Mouse (Mus musculus) testis, adult 2 months (tissue): ENCODE data around the gene Slbp.

ENCODE experiments used
- CTCF ChIP-seq: fragments of 200-500 bp; IDR thresholded peaks from 2 replicates; pipeline ENCODE4 v1.5.1; 2012; ENCODE audit warnings: low read depth, mild to moderate bottlenecking, inconsistent platforms, low read length, moderate library complexity; ENCODE audit not compliant: control insufficient read depth, insufficient read depth, insufficient replicate concordance
- POLR2A ChIP-seq: fragments of 200-500 bp; IDR thresholded peaks from 2 replicates; pipeline ENCODE4 v1.6.1; 2012; ENCODE audit warnings: low read depth, mild to moderate bottlenecking, inconsistent platforms, low read length, moderate library complexity; ENCODE audit not compliant: control insufficient read depth

DNA sequence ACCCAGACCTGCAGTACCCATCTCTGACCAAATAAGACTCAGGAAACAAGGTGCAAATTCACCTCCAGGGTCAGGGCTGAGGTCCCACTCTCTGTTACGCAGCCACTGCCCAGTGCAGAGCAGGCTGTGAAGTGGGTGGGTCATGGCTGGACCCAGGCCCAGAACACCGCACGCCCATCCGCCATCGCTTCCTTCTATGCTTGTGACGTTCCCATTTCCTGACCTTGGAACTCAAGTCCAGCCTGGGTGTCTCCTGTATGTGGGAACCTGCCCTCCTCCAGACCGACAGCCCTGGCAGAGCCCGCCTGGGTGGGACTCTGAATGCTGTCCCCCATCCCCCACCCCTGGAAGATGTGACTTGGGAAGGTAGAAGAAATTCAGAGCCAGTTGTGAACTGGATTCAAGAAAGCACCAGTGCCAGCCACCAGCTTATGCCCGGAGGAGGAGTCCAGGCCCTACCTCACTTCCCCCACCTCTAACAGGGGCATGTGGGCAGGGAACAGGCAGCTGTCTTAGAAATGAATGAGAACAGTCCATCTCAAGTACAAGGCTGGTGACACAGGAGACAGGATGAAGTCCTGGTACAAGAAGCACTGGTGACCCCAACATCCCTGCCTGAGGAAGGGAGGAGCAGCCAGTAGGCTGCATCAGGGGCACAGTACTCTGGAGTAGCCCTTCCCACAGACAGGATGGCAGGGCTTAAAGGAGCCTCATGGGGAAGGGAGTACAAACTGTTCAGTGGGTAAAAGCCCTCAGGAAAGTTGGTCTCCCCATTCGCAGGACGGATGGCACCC is 37.7 kb upstream of the Slbp start:
- TF ChIP-seq POLR2A (no peak), CTCF (no peak)
